Mouse (Mus musculus): ENCODE results near the gene Susd1. TPM values are rescaled to one million over a fixed set of nuclear protein-coding genes. Genes with fewer than 3 reads are reported as not detected.

The Susd1 gene
- polyA plus RNA-seq, 1 experiment from 2014 or later = 10.6 TPM

- Histone ChIP-seq H3K27ac (ENCODE audit: low read length) (no peak overlapping the region), H3K4me1 (ENCODE audit: control insufficient read depth, low read depth, low read length) (no peaks in the 10 kb centered on the region), H3K4me3 (ENCODE audit: low read depth, low read length) (no peak overlapping the region), H3K9ac (ENCODE audit: low read depth, low read length) (no peak overlapping the region), H3K4me2 (ENCODE audit: low read depth, low read length) (no peak overlapping the region), H3K27me3 (ENCODE audit: control insufficient read depth, insufficient read depth, low read depth, low read length) (no peaks in the 10 kb centered on the region), H3K9me3 (replicated peaks; ENCODE audit: control insufficient read depth, low read length) (no peaks in the 10 kb centered on the region), H3K36me3 (ENCODE audit: control insufficient read depth, insufficient read depth) (no peaks in the 10 kb centered on the region)
- ATAC-seq (ENCODE audit: low read depth) = no peak
- 82% methylated on average over 8 of the region's 8 CpGs for WGBS (ENCODE audit: insufficient replicate concordance)
Observed at GRCm38 (mm10) chr4:59302387-59302786, 136.0 kb downstream of the Susd1 start.

GRCm38 (mm10) chr4:59301025-59301815 lies 137.2 kb downstream of the Susd1 start:
- Histone ChIP-seq H3K27ac (ENCODE audit: low read length) (no peak overlapping the region), H3K4me3 (ENCODE audit: low read depth, low read length) (no peak overlapping the region), H3K4me1 (ENCODE audit: control insufficient read depth, low read depth, low read length) (no peaks in the 10 kb centered on the region), H3K4me2 (ENCODE audit: low read depth, low read length) (no peak overlapping the region), H3K36me3 (ENCODE audit: control insufficient read depth, insufficient read depth) (no peaks in the 10 kb centered on the region), H3K27me3 (ENCODE audit: control insufficient read depth, insufficient read depth, low read depth, low read length) (no peaks in the 10 kb centered on the region), H3K9me3 (replicated peaks; ENCODE audit: control insufficient read depth, low read length) (no peaks in the 10 kb centered on the region), H3K9ac (ENCODE audit: low read depth, low read length) (no peak overlapping the region)
- ATAC-seq (ENCODE audit: low read depth) = no peak
- 70% methylated on average over 9 of the region's 9 CpGs for WGBS (ENCODE audit: insufficient replicate concordance)

GRCm38 (mm10) chr4:59298719-59299496 lies 139.5 kb downstream of the Susd1 start:
- Histone ChIP-seq H3K4me1 (ENCODE audit: control insufficient read depth, low read depth, low read length) (no peaks in the 10 kb centered on the region), H3K4me3 (ENCODE audit: low read depth, low read length) (no peak overlapping the region), H3K9me3 (replicated peaks; ENCODE audit: control insufficient read depth, low read length) (no peaks in the 10 kb centered on the region), H3K27me3 (ENCODE audit: control insufficient read depth, insufficient read depth, low read depth, low read length) (no peaks in the 10 kb centered on the region), H3K27ac (ENCODE audit: low read length) (no peak overlapping the region), H3K36me3 (ENCODE audit: control insufficient read depth, insufficient read depth) (no peaks in the 10 kb centered on the region), H3K9ac (ENCODE audit: low read depth, low read length) (no peak overlapping the region), H3K4me2 (ENCODE audit: low read depth, low read length) (no peak overlapping the region)
- WGBS (ENCODE audit: insufficient replicate concordance) = 52% methylated on average over 7 of the region's 7 CpGs
- no peak for ATAC-seq (ENCODE audit: low read depth)

GRCm38 (mm10) chr4:59295127-59295526 lies 143.3 kb downstream of the Susd1 start:
- no peak for ATAC-seq (ENCODE audit: low read depth)
- Histone ChIP-seq H3K9me3 (replicated peaks; ENCODE audit: control insufficient read depth, low read length) (no peaks in the 10 kb centered on the region), H3K4me3 (ENCODE audit: low read depth, low read length) (no peak overlapping the region), H3K36me3 (ENCODE audit: control insufficient read depth, insufficient read depth) (no peaks in the 10 kb centered on the region), H3K4me1 (ENCODE audit: control insufficient read depth, low read depth, low read length) (no peaks in the 10 kb centered on the region; the same call in 1 of the 2 replicates), H3K4me2 (ENCODE audit: low read depth, low read length) (no peak overlapping the region), H3K27ac (ENCODE audit: low read length) (no peak overlapping the region), H3K27me3 (ENCODE audit: control insufficient read depth, insufficient read depth, low read depth, low read length) (no peaks in the 10 kb centered on the region), H3K9ac (ENCODE audit: low read depth, low read length) (no peak overlapping the region)
- WGBS (ENCODE audit: insufficient replicate concordance) = 81% methylated on average over 6 of the region's 6 CpGs

GRCm38 (mm10) chr4:59294661-59295060 lies 143.8 kb downstream of the Susd1 start:
- 42% methylated on average over 3 of the region's 3 CpGs for WGBS (ENCODE audit: insufficient replicate concordance)
- Histone ChIP-seq H3K36me3 (ENCODE audit: control insufficient read depth, insufficient read depth) (no peaks in the 10 kb centered on the region), H3K27me3 (ENCODE audit: control insufficient read depth, insufficient read depth, low read depth, low read length) (no peaks in the 10 kb centered on the region), H3K4me2 (ENCODE audit: low read depth, low read length) (no peak overlapping the region), H3K4me1 (ENCODE audit: control insufficient read depth, low read depth, low read length) (no peaks in the 10 kb centered on the region; the same call in 1 of the 2 replicates), H3K9me3 (replicated peaks; ENCODE audit: control insufficient read depth, low read length) (no peaks in the 10 kb centered on the region), H3K4me3 (ENCODE audit: low read depth, low read length) (no peak overlapping the region), H3K9ac (ENCODE audit: low read depth, low read length) (no peak overlapping the region), H3K27ac (ENCODE audit: low read length) (no peak overlapping the region)
- no peak for ATAC-seq (ENCODE audit: low read depth)

GRCm38 (mm10) chr4:59291914-59292718 lies 146.3 kb downstream of the Susd1 start:
- Histone ChIP-seq H3K9me3 (replicated peaks; ENCODE audit: control insufficient read depth, low read length) (no peaks in the 10 kb centered on the region), H3K4me3 (ENCODE audit: low read depth, low read length) (no peak overlapping the region), H3K27ac (ENCODE audit: low read length) (peak overlapping the region; percentile 14; the same call in 1 of the 2 replicates), H3K36me3 (ENCODE audit: control insufficient read depth, insufficient read depth) (no peaks in the 10 kb centered on the region), H3K4me2 (ENCODE audit: low read depth, low read length) (peak overlapping the region; percentile 31; the same call in 1 of the 2 replicates), H3K27me3 (ENCODE audit: control insufficient read depth, insufficient read depth, low read depth, low read length) (no peaks in the 10 kb centered on the region), H3K9ac (ENCODE audit: low read depth, low read length) (no peak overlapping the region), H3K4me1 (ENCODE audit: control insufficient read depth, low read depth, low read length) (no peaks in the 10 kb centered on the region; the same call in 1 of the 2 replicates)
- 32% methylated on average over 13 of the region's 13 CpGs for WGBS (ENCODE audit: insufficient replicate concordance)
- peak; percentile 32; the same call in 1 of the 2 replicates for ATAC-seq (ENCODE audit: low read depth)

GRCm38 (mm10) chr4:59290972-59291576 lies 147.4 kb downstream of the Susd1 start:
- Histone ChIP-seq H3K36me3 (ENCODE audit: control insufficient read depth, insufficient read depth) (no peaks in the 10 kb centered on the region), H3K9me3 (replicated peaks; ENCODE audit: control insufficient read depth, low read length) (no peaks in the 10 kb centered on the region), H3K4me2 (ENCODE audit: low read depth, low read length) (no peak overlapping the region), H3K27ac (ENCODE audit: low read length) (no peak overlapping the region), H3K4me3 (ENCODE audit: low read depth, low read length) (no peak overlapping the region), H3K9ac (ENCODE audit: low read depth, low read length) (no peak overlapping the region), H3K27me3 (ENCODE audit: control insufficient read depth, insufficient read depth, low read depth, low read length) (no peaks in the 10 kb centered on the region), H3K4me1 (ENCODE audit: control insufficient read depth, low read depth, low read length) (no peaks in the 10 kb centered on the region; the same call in 1 of the 2 replicates)
- 43% methylated on average over 6 of the region's 6 CpGs for WGBS (ENCODE audit: insufficient replicate concordance)
- no peak for ATAC-seq (ENCODE audit: low read depth)

GRCm38 (mm10) chr4:59287103-59287502 lies 151.3 kb downstream of the Susd1 start:
- ATAC-seq (ENCODE audit: low read depth) = no peak
- whole genome bisulfite sequencing (ENCODE audit: insufficient replicate concordance) = 18% methylated on average over 2 of the region's 2 CpGs
- Histone ChIP-seq H3K9ac (ENCODE audit: low read depth, low read length) (no peak overlapping the region), H3K9me3 (replicated peaks; ENCODE audit: control insufficient read depth, low read length) (no peaks in the 10 kb centered on the region), H3K36me3 (ENCODE audit: control insufficient read depth, insufficient read depth) (no peaks in the 10 kb centered on the region), H3K4me3 (ENCODE audit: low read depth, low read length) (no peak overlapping the region), H3K27ac (ENCODE audit: low read length) (no peak overlapping the region), H3K4me1 (ENCODE audit: control insufficient read depth, low read depth, low read length) (peaks cover 4% of the 10 kb centered on the region), H3K4me2 (ENCODE audit: low read depth, low read length) (no peak overlapping the region), H3K27me3 (ENCODE audit: control insufficient read depth, insufficient read depth, low read depth, low read length) (no peaks in the 10 kb centered on the region)

Data from liver, embryonic 16.5 days (tissue).